Mouse (Mus musculus): ENCODE measurements around the gene Gstp1.
A peak's percentile ranks its signal among the peaks of the same experiment; 100 is the strongest.
"Not testable (repeated sequence)": the region's sequence is repeated elsewhere in the genome, so short reads cannot be mapped to it uniquely, and the experiment has no call there.

The Gstp1 gene

GRCm38 (mm10) chr19:4037154-4037787, 514 bp downstream of the Gstp1 start:
- not testable (repeated sequence) for DNase-seq (ENCODE audit: low spot score)

DNA sequence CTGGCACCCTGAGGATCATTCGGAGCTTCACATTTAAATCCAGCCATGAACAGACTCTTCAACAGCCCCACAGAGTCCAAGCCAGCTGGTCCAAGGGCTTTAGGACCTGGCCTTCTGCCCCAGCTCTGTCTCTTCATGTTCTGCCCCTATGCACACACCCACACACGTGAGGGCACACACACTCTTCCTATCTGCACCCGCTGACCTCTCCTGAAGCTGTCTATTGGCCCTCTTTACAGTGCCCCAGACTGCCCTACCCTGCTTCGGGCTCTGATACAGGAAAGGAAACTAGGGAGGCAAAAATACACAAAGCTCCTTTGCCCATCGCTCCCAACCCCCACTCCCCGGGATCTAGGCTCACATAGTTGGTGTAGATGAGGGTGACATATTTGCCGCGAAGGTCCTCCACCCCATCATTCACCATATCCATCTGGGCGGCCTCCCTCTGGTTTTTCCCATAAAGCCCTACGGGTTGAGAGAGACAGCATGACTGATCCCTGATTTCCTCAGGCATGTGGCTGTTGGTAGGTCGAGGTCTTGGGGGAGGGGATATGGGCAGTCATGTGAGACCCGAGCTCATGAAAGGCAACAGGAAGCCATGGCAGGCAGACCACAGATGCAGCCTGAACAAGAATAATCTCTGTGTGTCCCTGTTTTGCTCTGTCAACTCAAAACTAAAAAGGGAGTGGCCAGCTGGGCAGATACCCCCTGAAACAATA, 1.3 kb downstream of the Gstp1 start:
- peak; percentile 38 for DNase-seq (ENCODE audit: low spot score)

- DNase-seq (ENCODE audit: low spot score) = no peak
These were observed 4.0 kb downstream of the Gstp1 start for GRCm38 (mm10) chr19:4033742-4034141.

GRCm38 (mm10) chr19:4033298-4033697, 4.5 kb downstream of the Gstp1 start:
- no peak for DNase-seq (ENCODE audit: low spot score)

GRCm38 (mm10) chr19:4032668-4033067, 5.1 kb downstream of the Gstp1 start:
- no peak for DNase-seq (ENCODE audit: low spot score)

GRCm38 (mm10) chr19:4027576-4027975, 10.2 kb downstream of the Gstp1 start:
- DNase-seq (ENCODE audit: low spot score) = no peak

GRCm38 (mm10) chr19:4023185-4023584, 14.6 kb downstream of the Gstp1 start:
- no peak for DNase-seq (ENCODE audit: low spot score)

DNA sequence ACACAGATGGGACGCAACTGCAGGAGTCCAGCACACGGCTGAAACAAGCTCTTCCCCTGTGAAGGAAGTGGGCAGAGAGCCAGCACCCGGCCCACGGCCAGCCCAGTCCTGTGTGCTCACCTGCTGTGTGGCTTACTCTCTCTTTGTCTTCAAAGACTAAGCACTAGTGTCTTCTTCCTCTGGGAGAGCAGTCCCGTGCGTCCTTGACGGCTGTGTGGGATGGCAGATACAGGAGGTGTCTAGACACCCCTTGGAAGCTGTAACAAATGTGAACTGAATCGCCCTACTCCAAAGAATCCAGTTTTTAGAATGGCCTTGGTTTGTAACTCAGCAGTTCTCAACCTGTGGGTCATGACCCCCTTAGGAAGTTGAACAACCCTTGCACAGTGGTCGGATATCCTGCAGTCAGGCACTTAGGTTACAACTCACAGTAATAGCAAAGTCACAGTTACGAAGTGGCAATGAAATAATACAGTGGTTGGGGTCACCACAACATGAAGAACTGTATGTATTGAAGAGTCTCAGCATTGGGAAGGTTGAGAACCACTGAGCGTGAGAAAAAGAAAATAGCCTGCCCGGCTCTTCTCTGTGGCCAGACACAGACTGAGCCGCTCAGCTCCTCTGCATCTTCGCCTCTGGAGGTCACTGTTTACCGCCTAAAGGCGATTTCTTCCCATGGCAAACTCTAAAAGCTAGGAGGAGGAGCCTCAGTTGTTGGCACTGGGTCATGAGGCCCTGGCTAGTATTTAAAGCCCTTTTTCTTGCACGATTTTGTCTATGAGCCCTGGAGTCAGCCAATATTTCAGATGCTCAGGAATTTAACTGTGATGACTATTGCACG, 18.8 kb downstream of the Gstp1 start:
- peak; percentile 87 for DNase-seq (ENCODE audit: low spot score)

DNA sequence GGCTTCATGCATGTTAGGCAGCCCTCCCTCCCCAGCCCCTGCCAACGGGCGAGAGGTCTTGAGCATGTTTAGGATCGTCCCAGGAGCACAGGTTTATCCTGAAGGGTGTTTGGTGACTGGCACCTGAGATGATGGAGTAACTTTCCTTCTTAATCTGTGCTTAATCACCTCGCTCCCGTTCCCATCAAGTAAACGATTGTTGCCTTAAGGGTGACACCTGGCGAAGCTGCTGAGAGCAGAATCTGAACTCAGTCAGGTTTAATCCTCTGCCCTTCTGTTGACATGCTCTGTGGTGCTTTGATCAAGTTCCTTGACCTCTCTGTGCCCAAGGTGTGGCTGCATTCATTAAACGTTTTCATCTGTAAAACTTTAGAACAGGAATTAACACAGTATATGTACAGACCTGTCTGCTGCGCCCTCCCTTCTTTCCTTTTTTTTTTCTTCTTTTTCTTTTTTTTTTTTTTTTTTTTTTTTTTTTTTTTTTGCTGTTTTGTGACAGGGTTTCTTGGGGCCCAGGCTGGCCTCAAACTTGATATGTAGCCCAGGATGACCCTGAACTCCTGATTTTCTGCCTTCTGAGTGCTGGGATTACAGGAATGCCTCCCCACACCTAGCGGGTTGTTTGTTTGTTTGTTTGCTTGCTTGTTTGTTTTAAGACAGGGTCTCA, 19.7 kb downstream of the Gstp1 start:
- no peak for DNase-seq (ENCODE audit: low spot score)

DNA sequence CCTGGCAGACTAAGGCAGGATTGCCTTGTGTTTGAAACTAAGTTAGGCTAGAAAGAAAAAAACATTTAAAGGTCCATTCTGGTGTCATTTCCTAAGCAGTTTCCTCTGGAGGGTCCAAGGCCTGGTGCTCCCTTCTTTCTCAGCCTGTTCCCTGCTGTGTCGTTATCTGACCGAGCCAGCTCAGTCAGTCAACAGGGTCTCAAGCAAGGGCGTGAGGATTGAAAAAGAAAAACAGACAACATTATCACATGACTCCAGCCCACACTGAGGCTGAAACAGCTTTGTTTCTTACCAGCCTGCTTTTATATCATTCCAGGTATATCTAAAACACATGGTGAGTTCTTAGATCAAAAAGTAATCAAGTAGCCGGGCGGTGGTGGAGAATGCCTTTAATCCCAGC, 22.1 kb downstream of the Gstp1 start:
- DNase-seq (ENCODE audit: low spot score) = no peak

DNA sequence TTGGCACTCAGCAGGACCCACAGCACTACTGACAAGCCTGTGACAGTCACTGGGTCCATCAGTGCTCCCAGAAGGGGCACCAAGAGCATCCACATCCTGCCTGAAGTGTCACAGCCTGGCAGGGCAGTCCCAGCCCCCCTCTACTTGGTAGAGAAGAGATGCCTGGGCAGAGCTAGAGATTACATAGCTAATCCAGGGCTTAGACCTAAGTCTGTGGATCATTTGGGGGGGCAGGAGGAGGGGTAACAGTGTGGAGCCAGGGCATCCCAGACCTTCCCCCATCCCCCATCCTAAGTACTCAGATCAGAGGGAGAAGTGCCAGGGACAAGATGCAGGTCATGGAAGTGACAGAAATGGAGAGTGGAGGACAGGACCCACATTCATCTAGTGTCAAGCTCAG, 23.0 kb downstream of the Gstp1 start:
- DNase-seq (ENCODE audit: low spot score) = no peak

DNA sequence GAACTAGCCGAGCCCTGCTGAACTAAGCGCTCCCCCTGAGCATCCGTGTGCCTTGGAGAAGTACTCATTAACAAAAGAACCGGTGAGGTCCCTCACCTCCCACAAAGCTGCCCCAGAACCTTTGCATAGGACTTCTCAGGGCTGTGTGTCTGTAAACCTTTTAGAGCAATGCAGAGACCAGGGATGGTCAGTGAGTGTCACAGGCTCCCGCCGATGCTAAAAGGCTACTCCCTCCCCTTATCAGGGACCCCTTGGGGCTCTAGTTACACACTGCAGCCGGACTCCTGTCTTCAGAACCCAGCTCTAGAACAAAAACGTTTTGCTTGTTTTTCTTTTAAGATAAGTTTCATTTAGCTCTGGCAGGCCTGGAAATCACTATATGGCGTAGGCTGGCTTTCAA, 24.7 kb downstream of the Gstp1 start:
- no peak for DNase-seq (ENCODE audit: low spot score)

- peak; percentile 99 for DNase-seq (ENCODE audit: low spot score)
These were observed 25.3 kb downstream of the Gstp1 start, which contains the start of gene Ndufv1 for GRCm38 (mm10) chr19:4012432-4013022. TSS of gene Ndufv1 (minus strand) at chr19:4012806.

- DNase-seq (ENCODE audit: low spot score) = no peak
These were observed 26.7 kb downstream of the Gstp1 start for GRCm38 (mm10) chr19:4011086-4011485.

GRCm38 (mm10) chr19:4005971-4006370, 31.8 kb downstream of the Gstp1 start:
- DNase-seq (ENCODE audit: low spot score) = no peak

DNA sequence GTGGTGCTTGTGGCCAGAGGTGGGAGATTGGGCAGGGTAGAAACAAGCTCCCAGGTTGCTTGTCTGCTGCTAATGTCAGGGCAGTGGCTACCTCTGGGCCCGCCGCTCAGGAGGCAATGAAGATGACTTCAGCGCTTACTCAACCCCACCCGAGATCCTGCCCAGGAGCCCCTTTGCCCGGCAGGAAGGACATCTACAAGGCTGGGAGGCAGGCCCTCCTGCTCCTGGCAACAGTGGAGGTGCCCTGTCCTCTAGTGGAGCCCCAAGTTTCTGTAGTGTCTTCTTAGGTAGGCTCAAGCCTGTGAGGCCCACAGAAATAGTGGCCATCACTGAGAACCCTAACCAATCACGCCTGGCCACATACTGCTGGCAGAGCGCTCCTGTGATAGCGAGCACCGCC, 32.7 kb downstream of the Gstp1 start:
- DNase-seq (ENCODE audit: low spot score) = no peak

- no peak for DNase-seq (ENCODE audit: low spot score)
These were observed 33.5 kb downstream of the Gstp1 start for GRCm38 (mm10) chr19:4004331-4004730.

GRCm38 (mm10) chr19:4003641-4004040, 34.1 kb downstream of the Gstp1 start:
- no peak for DNase-seq (ENCODE audit: low spot score)

GRCm38 (mm10) chr19:4003112-4003511, 34.7 kb downstream of the Gstp1 start, which contains the start of gene Doc2g:
TSS of gene Doc2g (plus strand) at chr19:4003313.
- DNase-seq (ENCODE audit: low spot score) = no peak

- DNase-seq (ENCODE audit: low spot score) = no peak
These were observed 36.0 kb downstream of the Gstp1 start for GRCm38 (mm10) chr19:4001752-4002151.

GRCm38 (mm10) chr19:4000949-4001525, 36.7 kb downstream of the Gstp1 start:
- DNase-seq (ENCODE audit: low spot score) = no peak
